Mouse (Mus musculus): ENCODE data around the gene Lrfn2. TPM values are rescaled to one million over a fixed set of nuclear protein-coding genes. Genes with fewer than 3 reads are reported as not detected.

Lrfn2 gene
- polyA plus RNA-seq, 1 experiment: 3.1 TPM

DNA sequence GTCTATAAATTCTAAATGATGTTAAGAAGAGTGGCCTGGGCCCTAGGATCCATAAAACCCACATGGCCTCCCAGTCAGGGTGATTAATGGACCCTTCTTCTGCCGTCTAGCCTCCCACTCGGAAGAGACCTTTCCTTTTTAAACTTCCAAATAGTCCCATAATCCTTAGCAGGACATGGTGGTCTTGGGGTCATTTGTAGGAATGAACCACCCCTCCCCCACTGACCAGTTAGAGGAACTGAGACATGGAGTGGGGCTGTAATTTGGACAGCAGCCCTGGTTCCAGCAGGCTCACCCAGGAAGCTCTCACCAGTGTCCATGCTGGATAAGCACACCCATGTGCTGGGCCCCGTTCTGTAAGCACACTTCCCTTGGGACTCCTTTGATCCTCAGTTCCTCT, 14.6 kb downstream of the Lrfn2 start:
- TF ChIP-seq POLR2A (IDR thresholded peaks at IDR 0.05; ENCODE audit: borderline replicate concordance, insufficient read depth, low read length) (no peak), CTCF (IDR thresholded peaks at IDR 0.05; ENCODE audit: borderline replicate concordance, insufficient read depth, low read depth, low read length) (no peak)
- DNase-seq: no peak

DNA sequence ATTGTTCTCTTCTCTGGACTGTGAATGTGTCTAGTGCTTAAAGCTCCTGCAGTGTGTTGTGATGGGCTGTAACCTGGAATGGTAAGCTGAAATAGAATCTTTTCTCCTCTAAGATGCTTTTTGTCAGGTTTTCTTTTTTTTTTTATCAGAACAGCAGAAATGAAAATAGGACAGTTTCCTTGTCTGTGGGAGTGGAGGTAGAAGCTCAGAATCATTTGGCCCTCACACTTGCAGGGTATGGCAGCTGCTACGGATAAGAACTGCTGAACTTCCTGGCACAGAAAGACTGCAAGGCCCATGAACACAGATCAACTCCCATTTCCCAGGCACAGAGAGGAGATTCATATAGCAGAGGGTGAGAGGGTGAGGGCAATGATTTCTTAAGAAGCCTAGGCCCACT, 19.1 kb downstream of the Lrfn2 start:
- 87% methylated on average over 1 of the region's 1 CpGs for WGBS
- Histone ChIP-seq H3K4me3 (replicated peaks; ENCODE audit: insufficient read depth, low read depth, low read length) (no peak overlapping the region), H3K27me3 (ENCODE audit: control insufficient read depth, insufficient read depth, low read length) (no peaks in the 10 kb centered on the region), H3K27ac (ENCODE audit: insufficient read depth, low read length) (no peak overlapping the region), H3K4me1 (ENCODE audit: control insufficient read depth, insufficient read depth, low read length) (peaks cover 8% of the 10 kb centered on the region)
- no peak for DNase-seq
- TF ChIP-seq CTCF (IDR thresholded peaks at IDR 0.05; ENCODE audit: borderline replicate concordance, insufficient read depth, low read depth, low read length) (no peak), POLR2A (IDR thresholded peaks at IDR 0.05; ENCODE audit: borderline replicate concordance, insufficient read depth, low read length) (no peak)

More for the DNA sequence above, 14.6 kb downstream of the Lrfn2 start:
- WGBS: 60% methylated on average over 3 of the region's 3 CpGs
- Histone ChIP-seq H3K4me3 (replicated peaks; ENCODE audit: insufficient read depth, low read depth, low read length) (no peak overlapping the region), H3K4me1 (ENCODE audit: control insufficient read depth, insufficient read depth, low read length) (peaks cover 14% of the 10 kb centered on the region), H3K27me3 (ENCODE audit: control insufficient read depth, insufficient read depth, low read length) (no peaks in the 10 kb centered on the region), H3K27ac (ENCODE audit: insufficient read depth, low read length) (no peak overlapping the region)

DNA sequence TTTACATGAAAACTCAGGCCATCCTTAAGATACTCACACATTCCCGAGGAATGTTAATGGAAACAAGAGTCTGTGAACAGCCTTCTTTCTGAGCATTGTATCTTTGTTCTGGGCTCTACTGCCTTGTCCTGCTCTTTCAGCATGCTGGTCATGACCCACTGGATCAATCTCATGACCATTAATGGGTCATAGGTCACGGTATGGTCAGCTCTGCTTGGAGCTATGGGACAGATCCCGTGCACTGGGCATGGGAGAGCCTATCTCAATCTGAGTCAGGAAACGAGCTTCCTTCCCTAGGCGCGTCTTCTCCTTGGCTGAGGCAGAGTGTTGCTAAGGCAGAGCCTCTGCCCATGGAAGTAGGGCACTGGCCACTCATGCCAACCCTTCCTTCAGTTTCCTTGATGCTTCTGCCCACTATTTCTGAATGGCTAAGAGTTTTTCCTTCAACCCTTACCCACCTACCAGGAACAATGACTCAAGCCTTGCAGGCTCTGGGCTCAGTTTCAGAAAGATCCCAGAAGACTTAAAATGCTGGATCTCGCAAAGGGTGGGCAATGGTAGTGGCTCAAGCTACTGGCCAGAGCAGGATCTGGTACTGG, 24.0 kb downstream of the Lrfn2 start:
- Histone ChIP-seq H3K4me3 (replicated peaks; ENCODE audit: insufficient read depth, low read depth, low read length) (no peak overlapping the region), H3K4me1 (ENCODE audit: control insufficient read depth, insufficient read depth, low read length) (no peaks in the 10 kb centered on the region), H3K27me3 (ENCODE audit: control insufficient read depth, insufficient read depth, low read length) (no peaks in the 10 kb centered on the region), H3K27ac (ENCODE audit: insufficient read depth, low read length) (no peak overlapping the region)
- TF ChIP-seq POLR2A (IDR thresholded peaks at IDR 0.05; ENCODE audit: borderline replicate concordance, insufficient read depth, low read length) (no peak), CTCF (IDR thresholded peaks at IDR 0.05; ENCODE audit: borderline replicate concordance, insufficient read depth, low read depth, low read length) (no peak)
- WGBS: 93% methylated on average over 7 of the region's 7 CpGs
- no peak for DNase-seq

DNA sequence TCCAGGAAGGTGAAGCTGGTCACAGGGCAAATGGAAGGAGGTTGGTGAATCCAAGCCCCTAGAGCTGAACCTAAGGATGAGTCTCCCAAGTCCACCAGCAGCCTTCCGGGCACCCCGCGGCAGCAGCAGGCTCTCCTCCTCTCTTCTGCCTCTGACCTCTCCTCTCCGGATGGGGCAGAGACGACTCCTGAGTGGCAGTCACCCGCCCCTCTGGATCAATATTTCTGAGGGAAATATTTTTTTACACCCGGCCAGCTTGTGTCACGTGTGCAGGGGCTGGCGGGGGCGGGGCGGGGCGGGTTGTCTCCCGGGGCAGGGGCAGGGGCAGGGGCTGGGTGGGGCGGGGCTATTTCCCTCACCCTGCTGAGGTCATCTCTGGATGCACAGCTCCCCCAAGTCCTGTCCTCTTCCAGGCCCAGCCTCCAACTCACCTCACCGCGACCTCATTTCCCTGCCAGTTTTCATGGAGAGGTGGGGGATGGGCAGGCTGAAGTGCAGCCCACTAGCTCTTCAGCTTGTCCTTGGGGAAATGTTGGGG, 28.1 kb downstream of the Lrfn2 start:
- 17% methylated on average over 16 of the region's 16 CpGs for WGBS

DNA sequence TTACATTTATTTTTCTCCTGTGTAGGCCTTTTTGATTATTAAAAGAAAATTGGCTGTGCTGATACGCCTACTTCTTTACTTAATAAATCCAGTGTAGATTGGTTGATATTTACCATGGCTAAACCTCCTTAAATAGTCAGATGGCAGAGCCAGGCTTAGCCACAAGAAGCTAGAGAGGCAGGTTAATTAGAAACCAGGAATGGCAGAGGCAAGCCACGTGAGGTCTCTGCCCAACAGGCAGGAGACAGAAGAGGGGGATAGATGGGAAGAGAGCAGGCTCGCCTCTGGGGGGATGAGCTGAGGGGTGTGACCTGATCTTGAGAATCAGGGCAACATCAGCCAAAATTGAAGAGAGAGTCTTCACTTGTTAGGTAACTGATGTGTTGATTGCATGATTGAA, 30.5 kb downstream of the Lrfn2 start:
- H3K4me3 ChIP-seq (replicated peaks; ENCODE audit: insufficient read depth, low read depth, low read length): no peak overlapping the region
- no peak overlapping the region for H3K27ac ChIP-seq (ENCODE audit: insufficient read depth, low read length)
- DNase-seq: no peak
- no peaks in the 10 kb centered on the region for H3K4me1 ChIP-seq (ENCODE audit: control insufficient read depth, insufficient read depth, low read length)
- H3K27me3 ChIP-seq (ENCODE audit: control insufficient read depth, insufficient read depth, low read length): no peaks in the 10 kb centered on the region; the same call in 1 of the 2 replicates
- TF ChIP-seq POLR2A (IDR thresholded peaks at IDR 0.05; ENCODE audit: borderline replicate concordance, insufficient read depth, low read length): no peak
- TF ChIP-seq CTCF (IDR thresholded peaks at IDR 0.05; ENCODE audit: borderline replicate concordance, insufficient read depth, low read depth, low read length): no peak
- WGBS: 94% methylated on average over 3 of the region's 3 CpGs

More for the DNA sequence above, 28.1 kb downstream of the Lrfn2 start:
- no peak for DNase-seq
- H3K4me3 ChIP-seq (replicated peaks; ENCODE audit: insufficient read depth, low read depth, low read length): no peak overlapping the region
- H3K27me3 ChIP-seq (ENCODE audit: control insufficient read depth, insufficient read depth, low read length): no peaks in the 10 kb centered on the region
- TF ChIP-seq CTCF (IDR thresholded peaks at IDR 0.05; ENCODE audit: borderline replicate concordance, insufficient read depth, low read depth, low read length): no peak
- TF ChIP-seq POLR2A (IDR thresholded peaks at IDR 0.05; ENCODE audit: borderline replicate concordance, insufficient read depth, low read length): no peak
- H3K27ac ChIP-seq (ENCODE audit: insufficient read depth, low read length): no peak overlapping the region
- H3K4me1 ChIP-seq (ENCODE audit: control insufficient read depth, insufficient read depth, low read length): no peaks in the 10 kb centered on the region

DNA sequence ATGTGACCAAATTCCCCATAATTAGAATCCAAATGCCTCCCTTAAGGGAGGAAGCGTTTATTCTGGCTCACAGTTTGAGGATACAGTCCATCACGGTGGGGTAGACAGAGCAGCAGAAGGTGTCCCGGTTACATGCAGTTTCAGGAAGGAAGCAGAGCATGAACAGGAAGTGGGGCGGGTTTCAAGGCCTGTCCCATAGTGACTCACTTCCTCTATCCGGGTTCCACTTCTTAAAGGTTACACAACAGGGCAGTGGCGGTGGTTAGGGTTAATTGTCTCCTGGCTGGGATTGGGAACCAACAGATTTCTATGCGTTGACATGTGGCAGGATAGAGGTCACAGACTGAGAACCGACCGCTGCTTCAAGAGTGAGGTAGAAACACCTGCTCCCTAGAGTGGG, 31.6 kb downstream of the Lrfn2 start:
- no peak for DNase-seq
- Histone ChIP-seq H3K27me3 (ENCODE audit: control insufficient read depth, insufficient read depth, low read length) (no peaks in the 10 kb centered on the region; the same call in 1 of the 2 replicates), H3K4me1 (ENCODE audit: control insufficient read depth, insufficient read depth, low read length) (no peaks in the 10 kb centered on the region), H3K4me3 (replicated peaks; ENCODE audit: insufficient read depth, low read depth, low read length) (no peak overlapping the region), H3K27ac (ENCODE audit: insufficient read depth, low read length) (no peak overlapping the region)
- no peak for TF ChIP-seq CTCF (IDR thresholded peaks at IDR 0.05; ENCODE audit: borderline replicate concordance, insufficient read depth, low read depth, low read length)
- no peak for TF ChIP-seq POLR2A (IDR thresholded peaks at IDR 0.05; ENCODE audit: borderline replicate concordance, insufficient read depth, low read length)
- WGBS: 86% methylated on average over 9 of the region's 9 CpGs

DNA sequence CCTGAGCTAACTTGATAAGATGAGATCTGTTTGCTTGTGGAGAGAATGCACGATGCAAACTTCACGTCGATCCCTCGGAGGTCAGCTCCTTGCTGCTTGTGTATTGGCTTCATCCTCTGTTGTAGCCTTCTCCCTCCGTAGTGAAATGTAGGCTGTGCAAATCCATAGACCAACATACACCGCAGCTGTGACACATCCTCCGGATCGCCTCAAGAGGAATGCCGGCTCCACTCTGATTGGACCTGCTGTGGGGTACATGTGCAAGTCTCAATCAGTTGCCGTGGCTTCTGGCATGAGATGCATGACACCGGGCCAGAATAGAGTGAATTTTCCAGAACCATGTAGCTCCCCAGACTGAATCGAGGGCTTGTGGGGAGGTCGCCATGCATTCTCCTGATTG, 36.1 kb downstream of the Lrfn2 start:
- no peak overlapping the region for H3K27ac ChIP-seq (ENCODE audit: insufficient read depth, low read length)
- no peak overlapping the region for H3K4me3 ChIP-seq (replicated peaks; ENCODE audit: insufficient read depth, low read depth, low read length)
- no peaks in the 10 kb centered on the region; the same call in 1 of the 2 replicates for H3K27me3 ChIP-seq (ENCODE audit: control insufficient read depth, insufficient read depth, low read length)
- DNase-seq: no peak
- no peaks in the 10 kb centered on the region for H3K4me1 ChIP-seq (ENCODE audit: control insufficient read depth, insufficient read depth, low read length)
- no peak for TF ChIP-seq POLR2A (IDR thresholded peaks at IDR 0.05; ENCODE audit: borderline replicate concordance, insufficient read depth, low read length)
- TF ChIP-seq CTCF (IDR thresholded peaks at IDR 0.05; ENCODE audit: borderline replicate concordance, insufficient read depth, low read depth, low read length): no peak
- WGBS: 77% methylated on average over 13 of the region's 13 CpGs

DNA sequence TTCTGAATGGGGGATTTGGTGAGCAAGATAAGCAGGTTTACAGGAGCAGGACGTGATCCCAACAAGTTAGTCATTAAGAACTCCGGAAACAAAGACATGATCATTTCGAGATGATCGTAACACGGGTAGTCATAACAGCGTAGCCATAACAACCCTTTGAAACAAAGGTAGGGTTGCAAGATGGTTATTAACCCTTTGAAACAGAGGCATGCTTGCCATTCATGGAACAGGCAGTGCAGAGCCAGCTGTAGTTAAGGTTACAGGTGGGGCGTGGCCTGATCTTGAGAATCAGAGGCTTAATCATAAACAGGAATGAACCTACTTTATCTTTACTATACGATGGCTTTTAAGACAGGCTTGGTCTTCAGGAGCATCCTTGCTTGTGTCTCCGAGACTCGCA, 39.1 kb downstream of the Lrfn2 start:
- WGBS: 89% methylated on average over 10 of the region's 10 CpGs
- Histone ChIP-seq H3K27ac (ENCODE audit: insufficient read depth, low read length) (no peak overlapping the region), H3K27me3 (ENCODE audit: control insufficient read depth, insufficient read depth, low read length) (no peaks in the 10 kb centered on the region; the same call in 1 of the 2 replicates), H3K4me1 (ENCODE audit: control insufficient read depth, insufficient read depth, low read length) (no peaks in the 10 kb centered on the region), H3K4me3 (replicated peaks; ENCODE audit: insufficient read depth, low read depth, low read length) (no peak overlapping the region)
- TF ChIP-seq POLR2A (IDR thresholded peaks at IDR 0.05; ENCODE audit: borderline replicate concordance, insufficient read depth, low read length) (no peak), CTCF (IDR thresholded peaks at IDR 0.05; ENCODE audit: borderline replicate concordance, insufficient read depth, low read depth, low read length) (no peak)
- DNase-seq: no peak
